Mouse (Mus musculus) kidney, embryonic 14.5 days (tissue): Measurements from ENCODE around the gene Rai2. TPM values are rescaled to one million over a fixed set of nuclear protein-coding genes. Genes with fewer than 3 reads are reported as not detected.

Source experiments
- ATAC-seq: fragments of 200-750 bp; cut with Nextera tagmentation; 2 replicates; pipeline ENCODE4 v1.8.0; 2017; ENCODE audit warnings: moderate number of reproducible peaks, mild to moderate bottlenecking, moderate TSS enrichment, moderate library complexity; ENCODE audit not compliant: low FRiP score, low TSS enrichment
- H3K27ac ChIP-seq: fragments of 300-500 bp; sonication (generic); 2 replicates; pipeline ENCODE4 v1.5.1; 2014; ENCODE audit warnings: low read depth, mild to moderate bottlenecking, low read length, moderate library complexity, mixed read lengths
- H3K27me3 ChIP-seq: fragments of 300-500 bp; sonication (generic); 2 replicates; pipeline ENCODE4 v1.6.1; 2014; ENCODE audit warnings: mild to moderate bottlenecking, low read length; ENCODE audit not compliant: control insufficient read depth, insufficient read depth
- H3K36me3 ChIP-seq: fragments of 300-500 bp; sonication (generic); 2 replicates; pipeline ENCODE4 v1.6.1; 2014; ENCODE audit warnings: low read length, mixed read lengths; ENCODE audit not compliant: control insufficient read depth, insufficient read depth
- H3K4me1 ChIP-seq: fragments of 300-500 bp; sonication (generic); 2 replicates; pipeline ENCODE4 v1.6.1; 2014; ENCODE audit warnings: low read length, mixed read lengths; ENCODE audit not compliant: control insufficient read depth, insufficient read depth
- H3K4me2 ChIP-seq: fragments of 300-500 bp; sonication (generic); replicated peaks from 2 replicates; pipeline ENCODE4 v1.6.1; 2014; ENCODE audit warnings: low read depth, mild to moderate bottlenecking, low read length
- H3K4me3 ChIP-seq: fragments of 300-500 bp; sonication (generic); 2 replicates; pipeline ENCODE4 v1.5.1; 2014; ENCODE audit warnings: mild to moderate bottlenecking, low read length
- H3K9ac ChIP-seq: fragments of 300-500 bp; sonication (generic); 2 replicates; pipeline ENCODE4 v1.6.1; 2014; ENCODE audit warnings: low read depth, mild to moderate bottlenecking, low read length, moderate library complexity
- H3K9me3 ChIP-seq: fragments of 300-500 bp; sonication (generic); 2 replicates; pipeline ENCODE4 v1.6.1; 2016; ENCODE audit warnings: low read length; ENCODE audit not compliant: control insufficient read depth
- WGBS: fragments of 180-500 bp; shearing (Covaris S2); extraction: QIAGEN DNeasy Blood & Tissue Kit; methylation state at CpG from one replicate; pipeline ENCODE4 v1.1.7; 2014; 5-methylcytosine and 5-hydroxymethylcytosine counted together
- polyA plus RNA-seq: library from polyadenylated mRNA; unstranded; fragments of >200 nt; fragmentation: Nextera tagmentation; extraction: Ambion mirVana; gene quantifications from 2 replicates; pipeline ENCODE4 v1.2.1, GENCODE M21; 2014

The Rai2 gene
- polyA plus RNA-seq, 1 experiment from 2014 or later = 6.2 TPM

DNA sequence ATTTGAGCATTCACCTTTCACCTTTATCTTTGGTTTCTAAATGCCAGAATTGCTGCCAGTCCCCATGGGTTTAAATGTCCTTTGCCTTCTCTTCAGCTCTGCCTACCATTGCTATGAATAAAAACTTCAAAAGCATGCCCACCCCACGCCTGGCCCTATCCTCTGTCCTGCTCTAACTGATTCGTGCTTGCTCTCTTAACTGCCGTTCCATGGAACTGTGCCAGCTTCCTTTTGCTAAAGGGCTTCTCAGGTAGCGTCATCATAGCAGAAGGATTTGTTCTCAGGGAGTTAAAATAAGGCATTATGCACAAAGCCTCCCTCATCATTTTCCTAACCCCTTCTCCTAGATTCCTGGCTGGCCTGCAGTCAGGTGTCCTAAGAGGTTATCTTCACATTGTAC is 11.6 kb downstream of the Rai2 start:
- H3K9me3 ChIP-seq = no peaks in the 10 kb centered on the region
- ATAC-seq = no peak
- 60% methylated on average over 4 of the region's 4 CpGs for WGBS
- H3K27ac ChIP-seq = no peak overlapping the region
- H3K4me1 ChIP-seq = 0 out of 2 replicates have a peak, but pooled peaks cover 2% of the 10 kb centered on the region
- H3K4me2 ChIP-seq = no peak overlapping the region
- H3K9ac ChIP-seq = no peak overlapping the region
- no peaks in the 10 kb centered on the region; the same call in 1 of the 2 replicates for H3K27me3 ChIP-seq
- H3K4me3 ChIP-seq = no peak overlapping the region
- H3K36me3 ChIP-seq = no peaks in the 10 kb centered on the region

DNA sequence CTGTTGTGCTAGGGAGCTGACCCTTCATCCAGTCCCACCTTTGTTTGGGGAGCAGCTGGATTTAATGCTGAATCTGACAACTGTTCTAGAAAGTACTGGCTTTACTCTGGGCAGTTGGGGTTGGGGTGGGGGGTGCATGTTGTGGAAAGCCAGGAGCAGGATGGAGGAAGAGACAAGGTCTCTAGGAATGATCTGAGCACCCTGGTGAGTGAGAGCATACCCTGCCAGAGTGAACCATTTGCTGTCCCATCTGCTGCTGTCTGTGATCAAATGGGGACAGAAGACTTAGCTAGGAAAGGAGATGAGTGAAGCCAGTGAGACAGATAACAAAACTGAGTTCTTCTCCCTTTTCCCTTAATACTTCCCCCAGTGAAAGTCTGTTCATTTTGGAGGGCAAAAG is 13.2 kb downstream of the Rai2 start:
- H3K36me3 ChIP-seq = no peaks in the 10 kb centered on the region
- no peak overlapping the region for H3K4me2 ChIP-seq
- no peaks in the 10 kb centered on the region for H3K27me3 ChIP-seq
- no peaks in the 10 kb centered on the region for H3K9me3 ChIP-seq
- no peak overlapping the region for H3K4me3 ChIP-seq
- ATAC-seq = no peak
- H3K9ac ChIP-seq = no peak overlapping the region
- H3K4me1 ChIP-seq = 0 out of 2 replicates have a peak, but pooled peaks cover 2% of the 10 kb centered on the region
- no peak overlapping the region for H3K27ac ChIP-seq

DNA sequence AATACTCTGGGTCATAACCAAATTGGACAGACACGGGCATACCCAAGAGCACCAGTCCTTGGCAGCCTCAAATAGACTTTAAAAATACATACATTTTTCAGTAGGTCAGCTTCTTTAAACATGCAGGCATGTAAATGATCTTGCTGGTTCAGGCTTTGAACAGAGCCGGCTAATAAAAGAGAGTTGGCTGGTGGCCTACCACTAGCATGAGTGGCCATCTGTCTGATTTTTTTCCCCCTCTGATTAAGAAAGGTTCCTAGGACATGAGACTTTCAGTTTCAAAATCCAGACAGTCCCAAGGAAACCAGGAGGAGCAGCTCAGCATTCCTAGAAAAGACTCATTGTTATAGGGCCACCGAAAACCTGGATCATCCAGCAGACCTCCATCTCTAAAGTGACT is 15.0 kb downstream of the Rai2 start:
- Histone ChIP-seq H3K4me2 (no peak overlapping the region), H3K36me3 (no peaks in the 10 kb centered on the region), H3K4me1 (no peaks in the 10 kb centered on the region), H3K9me3 (no peaks in the 10 kb centered on the region), H3K27me3 (no peaks in the 10 kb centered on the region), H3K27ac (no peak overlapping the region), H3K9ac (no peak overlapping the region), H3K4me3 (no peak overlapping the region)
- ATAC-seq = no peak
- 94% methylated on average over 3 of the region's 3 CpGs for WGBS

DNA sequence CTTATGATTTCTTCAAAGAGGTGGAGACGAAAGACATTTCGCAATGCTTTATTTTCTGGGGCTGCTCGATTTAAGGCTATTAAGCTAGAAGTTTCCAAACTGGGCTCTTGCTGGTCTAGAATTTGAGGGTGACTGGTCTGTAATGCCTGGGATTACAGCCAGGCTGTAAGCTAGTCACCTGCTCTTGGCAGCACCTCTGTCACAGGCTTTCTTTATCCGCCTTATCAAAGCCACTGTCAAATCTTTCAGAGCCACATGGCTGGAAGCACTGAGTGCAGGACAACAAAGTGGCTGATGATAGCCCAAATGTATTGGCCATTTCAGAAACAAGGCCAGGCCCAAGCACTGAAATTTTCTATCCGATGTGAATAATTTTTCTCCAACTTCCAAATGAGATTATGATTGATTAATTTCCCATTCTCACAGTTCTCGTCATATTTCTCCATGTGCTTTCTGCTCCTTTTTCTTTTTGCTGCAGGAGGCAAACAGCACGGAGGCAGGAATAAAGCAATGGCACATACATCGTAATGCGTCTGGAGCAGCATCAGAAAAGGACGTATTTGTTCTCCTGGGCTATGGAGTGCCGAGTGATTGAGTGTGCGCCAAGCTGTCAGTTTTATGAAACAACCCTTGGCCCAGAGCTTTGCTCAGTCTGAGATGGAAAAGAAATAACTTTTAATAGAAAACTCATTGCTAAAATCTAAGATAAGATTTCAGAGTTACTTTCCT is 16.9 kb downstream of the Rai2 start:
- H3K4me3 ChIP-seq = no peak overlapping the region
- no peak for ATAC-seq
- no peak overlapping the region for H3K27ac ChIP-seq
- H3K9ac ChIP-seq = no peak overlapping the region
- no peaks in the 10 kb centered on the region for H3K27me3 ChIP-seq
- H3K4me1 ChIP-seq = no peaks in the 10 kb centered on the region
- WGBS = 86% methylated on average over 12 of the region's 12 CpGs
- no peaks in the 10 kb centered on the region for H3K36me3 ChIP-seq
- H3K9me3 ChIP-seq = no peaks in the 10 kb centered on the region
- no peak overlapping the region for H3K4me2 ChIP-seq

DNA sequence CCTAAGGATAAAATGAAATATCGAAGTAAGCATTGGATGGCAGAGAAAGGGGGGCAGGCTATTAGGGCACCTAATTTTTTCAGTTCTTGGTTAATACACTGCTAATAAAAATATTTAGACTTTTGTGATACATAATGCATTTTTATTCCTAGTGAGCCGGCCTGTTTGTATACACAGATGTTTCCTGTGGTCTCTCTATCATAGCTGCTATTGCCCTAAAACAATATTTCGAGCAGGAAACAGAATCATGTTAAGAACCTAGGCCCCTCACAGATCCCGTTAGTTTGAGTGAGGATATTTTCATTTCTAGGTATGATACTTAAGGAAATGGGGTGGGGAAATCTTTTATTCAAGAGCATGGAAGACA is 17.4 kb downstream of the Rai2 start:
- no peak for ATAC-seq
- Histone ChIP-seq H3K27ac (no peak overlapping the region), H3K9ac (no peak overlapping the region), H3K9me3 (no peaks in the 10 kb centered on the region), H3K36me3 (no peaks in the 10 kb centered on the region), H3K4me1 (no peaks in the 10 kb centered on the region), H3K4me3 (no peak overlapping the region), H3K4me2 (no peak overlapping the region), H3K27me3 (no peaks in the 10 kb centered on the region)
- WGBS = 80% methylated on average over 4 of the region's 4 CpGs

DNA sequence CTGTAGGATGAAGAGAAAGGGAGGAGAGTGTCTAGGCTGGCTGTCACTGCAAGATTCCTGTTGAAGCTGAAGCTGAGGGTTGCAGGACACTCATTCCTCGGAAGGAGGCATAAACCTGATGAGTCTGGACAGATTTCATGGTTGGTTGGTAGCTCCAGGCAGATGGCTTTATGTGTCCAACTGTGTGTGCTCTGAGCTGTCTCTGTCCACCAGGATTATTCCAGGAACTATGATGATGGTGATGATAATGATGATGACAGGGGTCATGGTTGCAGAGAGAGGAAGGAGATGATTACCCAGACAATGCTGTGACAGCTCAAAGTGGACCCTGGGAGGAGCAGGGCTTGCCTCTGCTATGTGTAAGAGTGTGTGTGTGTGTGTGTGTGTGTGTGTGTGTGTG is 22.5 kb downstream of the Rai2 start:
- H3K4me3 ChIP-seq = no peak overlapping the region
- 63% methylated on average over 1 of the region's 1 CpGs for WGBS
- no peak for ATAC-seq
- no peaks in the 10 kb centered on the region; the same call in 1 of the 2 replicates for H3K27me3 ChIP-seq
- H3K9me3 ChIP-seq = no peaks in the 10 kb centered on the region
- H3K4me1 ChIP-seq = no peaks in the 10 kb centered on the region
- H3K27ac ChIP-seq = no peak overlapping the region
- H3K9ac ChIP-seq = no peak overlapping the region
- no peaks in the 10 kb centered on the region for H3K36me3 ChIP-seq
- no peak overlapping the region for H3K4me2 ChIP-seq

DNA sequence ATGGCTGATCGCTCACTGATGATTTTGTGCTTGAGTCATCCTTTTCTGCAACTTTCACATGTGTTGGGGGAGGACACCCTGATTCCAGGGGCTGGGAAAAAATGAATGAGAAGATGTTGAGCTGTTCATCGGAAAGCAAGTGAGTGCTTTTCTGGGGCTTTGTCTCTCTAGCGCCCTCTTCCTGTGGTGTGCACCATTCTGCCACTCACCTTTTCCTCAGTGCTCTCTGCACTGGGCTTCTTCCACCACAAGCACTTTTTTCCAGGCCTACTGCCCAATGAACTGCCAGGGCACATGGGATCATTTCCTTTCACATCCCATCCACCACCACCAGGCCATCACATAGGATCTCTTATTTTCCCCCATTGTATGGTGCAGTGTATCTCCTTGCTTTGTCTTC is 26.2 kb downstream of the Rai2 start:
- Histone ChIP-seq H3K36me3 (no peaks in the 10 kb centered on the region), H3K9me3 (no peaks in the 10 kb centered on the region), H3K9ac (no peak overlapping the region), H3K4me2 (no peak overlapping the region), H3K4me3 (no peak overlapping the region), H3K27me3 (no peaks in the 10 kb centered on the region; the same call in 1 of the 2 replicates), H3K27ac (no peak overlapping the region), H3K4me1 (no peaks in the 10 kb centered on the region)
- 60% methylated on average over 3 of the region's 3 CpGs for WGBS
- ATAC-seq = no peak

DNA sequence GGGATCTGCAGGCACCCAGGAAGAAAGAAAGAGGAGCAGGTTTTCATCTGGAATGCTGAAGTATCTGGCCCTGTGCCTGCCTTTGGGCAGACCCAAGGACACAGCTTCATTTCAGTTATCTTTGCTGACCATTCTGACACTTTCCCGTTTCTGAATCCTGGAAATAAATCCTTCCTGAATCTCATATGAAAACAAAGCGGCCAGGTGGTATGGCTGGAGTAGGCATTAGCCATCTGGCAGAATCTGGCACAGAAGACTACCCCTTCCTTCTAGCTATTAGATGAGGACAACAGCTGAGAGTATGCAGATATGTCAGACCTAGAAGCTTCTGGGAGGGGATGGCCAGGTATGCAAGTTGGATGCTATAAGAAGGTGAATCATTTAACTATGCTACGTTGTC is 28.4 kb downstream of the Rai2 start:
- Histone ChIP-seq H3K4me2 (no peak overlapping the region), H3K36me3 (no peaks in the 10 kb centered on the region), H3K27me3 (no peaks in the 10 kb centered on the region; the same call in 1 of the 2 replicates), H3K4me3 (no peak overlapping the region), H3K9me3 (no peaks in the 10 kb centered on the region), H3K27ac (no peak overlapping the region), H3K4me1 (no peaks in the 10 kb centered on the region), H3K9ac (no peak overlapping the region)
- WGBS = 92% methylated on average over 3 of the region's 3 CpGs
- ATAC-seq = no peak

DNA sequence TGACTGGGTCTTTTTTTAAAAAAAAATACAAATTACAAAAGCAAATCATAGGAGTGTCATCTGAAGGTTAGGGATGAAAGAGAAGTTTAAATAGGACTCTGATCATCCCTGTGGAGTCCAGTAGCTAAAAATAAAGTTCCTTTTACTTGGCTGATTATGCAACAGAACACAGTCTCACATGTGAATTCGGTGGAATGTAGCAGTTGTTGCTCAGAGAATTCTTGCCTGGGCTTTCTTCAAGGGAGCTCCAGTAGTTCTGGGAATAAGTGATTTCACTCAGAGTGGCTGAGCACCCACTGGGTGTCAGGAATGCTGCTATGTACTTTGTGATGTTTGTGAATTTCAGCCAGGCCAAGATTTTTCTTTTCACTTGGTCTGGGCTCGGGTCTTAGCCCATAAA is 30.5 kb downstream of the Rai2 start:
- 66% methylated on average over 2 of the region's 2 CpGs for WGBS
- H3K9me3 ChIP-seq = no peaks in the 10 kb centered on the region
- ATAC-seq = no peak
- no peaks in the 10 kb centered on the region; the same call in 1 of the 2 replicates for H3K27me3 ChIP-seq
- no peaks in the 10 kb centered on the region for H3K4me1 ChIP-seq
- no peak overlapping the region for H3K4me3 ChIP-seq
- no peak overlapping the region for H3K27ac ChIP-seq
- H3K4me2 ChIP-seq = no peak overlapping the region
- no peak overlapping the region for H3K9ac ChIP-seq
- H3K36me3 ChIP-seq = no peaks in the 10 kb centered on the region
